Mouse (Mus musculus) hindbrain, embryonic 16.5 days (tissue): ENCODE measurements at regions not wholly inside any gene's neighbourhood (a gene's known extent, or its start where the extent isn't known, plus 50 kb on each side); places are given as distances from the start of the nearest gene placed in this dataset.

ENCODE experiments used
- ATAC-seq: fragments of 200-750 bp; cut with Nextera tagmentation; 2 replicates; pipeline ENCODE4 v1.8.0; 2017; ENCODE audit warnings: moderate TSS enrichment, moderate library complexity
- H3K27ac ChIP-seq: fragments of 300-500 bp; sonication (generic); 2 replicates; pipeline ENCODE4 v1.5.1; 2014; ENCODE audit warnings: low read depth, mild to moderate bottlenecking, control low read depth, low read length, moderate library complexity
- H3K27me3 ChIP-seq: fragments of 300-500 bp; sonication (generic); replicated peaks from 2 replicates; pipeline ENCODE4 v1.6.1; 2014; ENCODE audit warnings: low read length; ENCODE audit not compliant: control insufficient read depth, insufficient read depth
- H3K36me3 ChIP-seq: fragments of 300-500 bp; sonication (generic); 2 replicates; pipeline ENCODE4 v1.6.1; 2014; ENCODE audit warnings: mild to moderate bottlenecking, low read length, moderate library complexity, mixed read lengths; ENCODE audit not compliant: control insufficient read depth, insufficient read depth
- H3K4me1 ChIP-seq: fragments of 300-500 bp; sonication (generic); 2 replicates; pipeline ENCODE4 v1.6.1; 2014; ENCODE audit warnings: low read depth, low read length; ENCODE audit not compliant: control insufficient read depth, insufficient read depth
- H3K4me2 ChIP-seq: fragments of 300-500 bp; sonication (generic); 2 replicates; pipeline ENCODE4 v1.6.1; 2014; ENCODE audit warnings: mild to moderate bottlenecking, low read length, control low read depth, moderate library complexity
- H3K4me3 ChIP-seq: fragments of 300-500 bp; sonication (generic); 2 replicates; pipeline ENCODE4 v1.5.1; 2014; ENCODE audit warnings: mild to moderate bottlenecking, low read length, control low read depth, moderate library complexity
- H3K9ac ChIP-seq: fragments of 300-500 bp; sonication (generic); 2 replicates; pipeline ENCODE4 v1.6.1; 2014; ENCODE audit warnings: low read depth, mild to moderate bottlenecking, control low read depth, low read length, moderate library complexity
- H3K9me3 ChIP-seq: fragments of 300-500 bp; sonication (generic); 2 replicates; pipeline ENCODE4 v1.6.1; 2014; ENCODE audit warnings: mild to moderate bottlenecking, low read length, moderate library complexity; ENCODE audit not compliant: control insufficient read depth
- WGBS: fragments of 180-500 bp; shearing (Covaris S2); extraction: QIAGEN DNeasy Blood & Tissue Kit; methylation state at CpG from one replicate; pipeline ENCODE4 v1.1.7; 2014; 5-methylcytosine and 5-hydroxymethylcytosine counted together

GRCm38 (mm10) chr16:95169346-95169745 lies 88.0 kb upstream of the Kcnj15 start:
- Histone ChIP-seq H3K9ac (no peak overlapping the region), H3K9me3 (no peaks in the 10 kb centered on the region), H3K27ac (no peak overlapping the region), H3K4me3 (no peak overlapping the region), H3K27me3 (no peaks in the 10 kb centered on the region), H3K36me3 (no peaks in the 10 kb centered on the region), H3K4me1 (no peaks in the 10 kb centered on the region), H3K4me2 (no peak overlapping the region)
- WGBS, result 89% methylated on average over 1 of the region's 1 CpGs
- ATAC-seq, result no peak

GRCm38 (mm10) chr16:95180562-95180961 lies 76.8 kb upstream of the Kcnj15 start:
- 0 out of 2 replicates have a peak, but pooled peaks have one; percentile 52 for ATAC-seq
- Histone ChIP-seq H3K9me3 (no peaks in the 10 kb centered on the region), H3K4me2 (no peak overlapping the region), H3K36me3 (no peaks in the 10 kb centered on the region), H3K4me1 (no peaks in the 10 kb centered on the region), H3K9ac (no peak overlapping the region), H3K27ac (no peak overlapping the region), H3K4me3 (no peak overlapping the region), H3K27me3 (no peaks in the 10 kb centered on the region)
- 80% methylated on average over 5 of the region's 5 CpGs for WGBS

GRCm38 (mm10) chr16:95185341-95185740 lies 72.0 kb upstream of the Kcnj15 start:
- Histone ChIP-seq H3K4me1 (no peaks in the 10 kb centered on the region), H3K4me3 (no peak overlapping the region), H3K9me3 (no peaks in the 10 kb centered on the region), H3K27me3 (no peaks in the 10 kb centered on the region), H3K4me2 (no peak overlapping the region), H3K9ac (no peak overlapping the region), H3K36me3 (no peaks in the 10 kb centered on the region), H3K27ac (no peak overlapping the region)
- 71% methylated on average over 9 of the region's 9 CpGs for WGBS
- ATAC-seq, result no peak

GRCm38 (mm10) chr16:95189114-95189513 lies 68.2 kb upstream of the Kcnj15 start:
- no peaks in the 10 kb centered on the region for H3K9me3 ChIP-seq
- WGBS, result 89% methylated on average over 8 of the region's 8 CpGs
- no peak overlapping the region for H3K27ac ChIP-seq
- no peak for ATAC-seq
- H3K9ac ChIP-seq, result no peak overlapping the region
- H3K4me1 ChIP-seq, result no peaks in the 10 kb centered on the region
- H3K4me3 ChIP-seq, result no peak overlapping the region
- no peaks in the 10 kb centered on the region for H3K36me3 ChIP-seq
- H3K4me2 ChIP-seq, result no peak overlapping the region
- H3K27me3 ChIP-seq, result no peaks in the 10 kb centered on the region

GRCm38 (mm10) chr16:95194151-95194550 lies 63.2 kb upstream of the Kcnj15 start:
- WGBS, result 46% methylated on average over 4 of the region's 4 CpGs
- Histone ChIP-seq H3K4me3 (no peak overlapping the region), H3K4me1 (no peaks in the 10 kb centered on the region; the same call in 1 of the 2 replicates), H3K36me3 (no peaks in the 10 kb centered on the region), H3K9me3 (no peaks in the 10 kb centered on the region), H3K27me3 (no peaks in the 10 kb centered on the region), H3K4me2 (no peak overlapping the region), H3K27ac (no peak overlapping the region), H3K9ac (no peak overlapping the region)
- no peak for ATAC-seq

- 90% methylated on average over 4 of the region's 4 CpGs for WGBS
- no peak for ATAC-seq
- H3K4me1 ChIP-seq, result no peaks in the 10 kb centered on the region; the same call in 1 of the 2 replicates
Observed at GRCm38 (mm10) chr16:95196141-95196540, 61.2 kb upstream of the Kcnj15 start.

GRCm38 (mm10) chr16:95196622-95197021 lies 60.7 kb upstream of the Kcnj15 start:
- Histone ChIP-seq H3K36me3 (no peaks in the 10 kb centered on the region), H3K9ac (no peak overlapping the region), H3K4me3 (no peak overlapping the region), H3K27me3 (no peaks in the 10 kb centered on the region), H3K27ac (no peak overlapping the region), H3K4me1 (no peaks in the 10 kb centered on the region; the same call in 1 of the 2 replicates), H3K9me3 (no peaks in the 10 kb centered on the region), H3K4me2 (no peak overlapping the region)
- 0% methylated on average over 1 of the region's 1 CpGs for WGBS
- no peak for ATAC-seq

More at GRCm38 (mm10) chr16:95196141-95196540, 61.2 kb upstream of the Kcnj15 start:
- no peaks in the 10 kb centered on the region for H3K36me3 ChIP-seq
- H3K4me2 ChIP-seq, result no peak overlapping the region
- no peaks in the 10 kb centered on the region for H3K27me3 ChIP-seq
- H3K9me3 ChIP-seq, result no peaks in the 10 kb centered on the region
- H3K9ac ChIP-seq, result no peak overlapping the region
- no peak overlapping the region for H3K4me3 ChIP-seq
- no peak overlapping the region for H3K27ac ChIP-seq

GRCm38 (mm10) chr16:95198795-95199563 lies 58.4 kb upstream of the Kcnj15 start:
- no peak overlapping the region for H3K9ac ChIP-seq
- no peak overlapping the region for H3K4me2 ChIP-seq
- H3K4me3 ChIP-seq, result no peak overlapping the region
- ATAC-seq, result no peak
- no peak overlapping the region for H3K27ac ChIP-seq
- no peaks in the 10 kb centered on the region for H3K36me3 ChIP-seq
- 68% methylated on average over 19 of the region's 19 CpGs for WGBS
- no peaks in the 10 kb centered on the region for H3K27me3 ChIP-seq
- no peaks in the 10 kb centered on the region; the same call in 1 of the 2 replicates for H3K4me1 ChIP-seq
- no peaks in the 10 kb centered on the region for H3K9me3 ChIP-seq

- H3K4me2 ChIP-seq, result no peak overlapping the region
- no peaks in the 10 kb centered on the region; the same call in 1 of the 2 replicates for H3K4me1 ChIP-seq
- no peak overlapping the region for H3K9ac ChIP-seq
- H3K36me3 ChIP-seq, result no peaks in the 10 kb centered on the region
- no peaks in the 10 kb centered on the region for H3K27me3 ChIP-seq
- WGBS, result 70% methylated on average over 7 of the region's 7 CpGs
- no peak overlapping the region for H3K27ac ChIP-seq
- ATAC-seq, result no peak
- no peaks in the 10 kb centered on the region for H3K9me3 ChIP-seq
- no peak overlapping the region for H3K4me3 ChIP-seq
Observed at GRCm38 (mm10) chr16:95202126-95202883, 55.1 kb upstream of the Kcnj15 start.
